Mouse (Mus musculus) midbrain, embryonic 13.5 days (tissue): ENCODE measurements around the gene Srek1. TPM values are rescaled to one million over a fixed set of nuclear protein-coding genes. Genes with fewer than 3 reads are reported as not detected.

Experiments
- ATAC-seq: fragments of 200-750 bp; cut with Nextera tagmentation; 2 replicates; pipeline ENCODE4 v1.8.0; 2017; ENCODE audit warnings: mild to moderate bottlenecking, moderate TSS enrichment, moderate library complexity
- H3K27ac ChIP-seq: fragments of 300-500 bp; sonication (generic); 2 replicates; pipeline ENCODE4 v1.5.1; 2015; ENCODE audit warnings: inconsistent platforms, mild to moderate bottlenecking, moderate library complexity
- H3K27me3 ChIP-seq: fragments of 300-500 bp; sonication (generic); 2 replicates; pipeline ENCODE4 v1.6.1; 2015; ENCODE audit warnings: mild to moderate bottlenecking, inconsistent platforms
- H3K36me3 ChIP-seq: fragments of 300-500 bp; sonication (generic); 2 replicates; pipeline ENCODE4 v1.6.1; 2015; ENCODE audit warnings: mild to moderate bottlenecking, inconsistent platforms
- H3K4me1 ChIP-seq: fragments of 300-500 bp; sonication (generic); replicated peaks from 2 replicates; pipeline ENCODE4 v1.6.1; 2015; ENCODE audit warnings: inconsistent platforms
- H3K4me2 ChIP-seq: fragments of 300-500 bp; sonication (generic); replicated peaks from 2 replicates; pipeline ENCODE4 v1.6.1; 2015; ENCODE audit warnings: moderate library complexity, mild to moderate bottlenecking, inconsistent platforms
- H3K4me3 ChIP-seq: fragments of 300-500 bp; sonication (generic); replicated peaks from 2 replicates; pipeline ENCODE4 v1.5.1; 2015; ENCODE audit warnings: mild to moderate bottlenecking, inconsistent platforms
- H3K9ac ChIP-seq: fragments of 300-500 bp; sonication (generic); replicated peaks from 2 replicates; pipeline ENCODE4 v1.6.1; 2015; ENCODE audit warnings: mild to moderate bottlenecking, inconsistent platforms
- H3K9me3 ChIP-seq: fragments of 300-500 bp; sonication (generic); 2 replicates; pipeline ENCODE4 v1.6.1; 2016; ENCODE audit warnings: mild to moderate bottlenecking, inconsistent platforms
- WGBS: fragments of 180-500 bp; shearing (Covaris S2); methylation state at CpG from one replicate; pipeline ENCODE4 v1.1.7; 2015; 5-methylcytosine and 5-hydroxymethylcytosine counted together
- polyA plus RNA-seq: library from polyadenylated mRNA; unstranded; fragments of >200 nt; fragmentation: Nextera tagmentation; extraction: Ambion mirVana; gene quantifications from 2 replicates; pipeline ENCODE4 v1.2.1, GENCODE M21; 2015

The Srek1 gene
- 93.1 and 94.6 TPM in 2 replicates for polyA plus RNA-seq

DNA sequence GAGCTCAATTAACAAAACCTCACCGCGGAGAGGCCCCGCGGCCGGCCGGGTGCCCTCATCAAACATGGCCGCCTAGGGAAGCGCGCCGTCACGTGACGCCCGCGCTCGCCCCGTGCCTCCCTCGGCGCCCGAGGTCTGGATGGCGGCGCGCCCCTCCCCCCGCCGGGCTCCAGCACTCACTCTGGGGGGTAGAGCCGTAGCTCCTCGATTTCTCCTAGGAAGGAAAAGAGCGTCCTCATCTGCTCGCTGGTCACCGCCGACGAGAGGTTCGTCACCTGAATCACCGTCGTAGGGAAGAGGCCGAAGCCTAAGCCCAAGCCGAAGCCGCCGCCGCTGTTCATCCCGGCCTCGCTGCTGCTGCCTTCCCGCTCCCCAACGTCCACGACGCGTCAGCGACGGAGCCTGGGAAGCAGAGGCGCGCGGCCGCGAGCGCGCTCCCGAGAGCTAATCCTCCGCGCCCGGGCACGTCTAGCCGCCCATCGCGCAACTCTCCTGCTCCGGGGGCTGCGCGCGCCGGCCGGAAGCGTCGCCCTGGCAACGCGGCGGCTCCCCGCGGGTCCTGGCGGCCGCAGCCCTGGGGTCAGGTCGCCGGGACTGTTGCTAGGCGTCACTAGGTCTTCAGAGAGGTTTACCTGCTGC is at the start of gene Srek1:
Gene Srek1, minus strand, starts transcription at position 490 of the 639 bp plus-strand sequence.
- Histone ChIP-seq H3K27me3 (no peaks in the 10 kb centered on the region), H3K9me3 (no peaks in the 10 kb centered on the region), H3K9ac (peak within 1 kb of the TSS; percentile 79), H3K36me3 (peaks cover 5% of the 10 kb centered on the region; the same call in 1 of the 2 replicates), H3K4me2 (peak within 1 kb of the TSS; percentile 68), H3K4me1 (peaks cover 32% of the 10 kb centered on the region), H3K4me3 (peak within 1 kb of the TSS; percentile 67), H3K27ac (peak within 1 kb of the TSS; percentile 97)
- WGBS: under 1% methylated on average over 81 of the region's 81 CpGs
- ATAC-seq: peak; percentile 95

DNA sequence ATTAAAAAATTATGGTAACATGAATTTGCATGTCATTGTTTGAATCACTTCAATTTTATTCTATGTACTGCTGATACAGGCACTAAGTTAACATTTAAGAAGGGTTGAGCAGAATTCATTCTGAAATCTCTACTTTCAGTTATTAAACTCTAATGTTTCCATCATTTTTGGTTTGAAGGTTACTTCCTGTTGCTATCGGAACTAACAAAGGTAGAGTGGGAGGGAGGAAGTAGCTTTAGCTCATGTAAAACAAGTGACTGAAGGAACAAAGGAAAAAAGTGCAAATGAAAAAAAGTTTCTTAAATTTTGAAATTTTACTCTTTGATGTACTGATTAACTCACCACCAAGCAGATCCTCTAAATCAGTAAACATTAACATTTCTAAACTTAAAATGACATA is 47.9 kb upstream of the Srek1 start:
- Histone ChIP-seq H3K4me2 (no peak overlapping the region), H3K4me1 (no peaks in the 10 kb centered on the region)
- 96% methylated on average over 1 of the region's 1 CpGs for WGBS

DNA sequence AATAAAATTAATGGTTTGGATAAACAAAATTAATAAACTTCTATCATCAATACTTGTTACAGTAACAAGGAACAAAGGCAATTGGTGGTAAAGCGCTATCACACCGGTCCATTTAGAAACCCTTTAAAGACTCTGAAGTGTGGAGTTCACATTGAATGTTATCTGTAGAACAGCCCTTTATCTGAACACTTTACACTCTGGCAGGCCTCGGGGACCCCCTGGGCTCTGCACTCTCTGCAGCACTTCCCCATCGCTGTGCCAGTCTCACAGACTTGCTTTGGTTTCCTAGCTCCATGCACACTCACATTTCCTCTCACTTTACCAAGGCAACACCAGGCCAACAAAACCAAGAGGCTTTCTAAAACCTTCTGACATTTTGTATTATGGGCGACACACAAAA is 45.0 kb upstream of the Srek1 start:
- no peak overlapping the region for H3K4me3 ChIP-seq
- ATAC-seq: no peak
- H3K4me2 ChIP-seq: no peak overlapping the region
- H3K27ac ChIP-seq: no peak overlapping the region
- H3K9me3 ChIP-seq: no peaks in the 10 kb centered on the region
- peaks cover 30% of the 10 kb centered on the region for H3K36me3 ChIP-seq
- no peak overlapping the region for H3K9ac ChIP-seq
- WGBS: 84% methylated on average over 5 of the region's 5 CpGs
- H3K27me3 ChIP-seq: no peaks in the 10 kb centered on the region
- H3K4me1 ChIP-seq: no peaks in the 10 kb centered on the region

More for the DNA sequence above, 47.9 kb upstream of the Srek1 start:
- no peaks in the 10 kb centered on the region for H3K27me3 ChIP-seq
- no peaks in the 10 kb centered on the region for H3K9me3 ChIP-seq
- ATAC-seq: no peak
- no peak overlapping the region for H3K27ac ChIP-seq
- H3K36me3 ChIP-seq: peaks cover 25% of the 10 kb centered on the region
- no peak overlapping the region for H3K9ac ChIP-seq
- H3K4me3 ChIP-seq: no peak overlapping the region

GRCm38 (mm10) chr13:103817935-103818334 is 43.5 kb upstream of the Srek1 start:
- no peak for ATAC-seq
- Histone ChIP-seq H3K4me1 (no peaks in the 10 kb centered on the region), H3K27ac (no peak overlapping the region), H3K36me3 (peaks cover 30% of the 10 kb centered on the region), H3K4me2 (no peak overlapping the region), H3K9me3 (no peaks in the 10 kb centered on the region), H3K9ac (no peak overlapping the region), H3K4me3 (no peak overlapping the region), H3K27me3 (no peaks in the 10 kb centered on the region)
- 93% methylated on average over 3 of the region's 3 CpGs for WGBS

- H3K27me3 ChIP-seq: no peaks in the 10 kb centered on the region
- H3K36me3 ChIP-seq: no peaks in the 10 kb centered on the region; the same call in 1 of the 2 replicates
- H3K9me3 ChIP-seq: no peaks in the 10 kb centered on the region
- 88% methylated on average over 5 of the region's 5 CpGs for WGBS
- peaks cover 13% of the 10 kb centered on the region for H3K4me1 ChIP-seq
- H3K4me2 ChIP-seq: no peak overlapping the region
- no peak overlapping the region for H3K9ac ChIP-seq
- no peak for ATAC-seq
- no peak overlapping the region for H3K4me3 ChIP-seq
- no peak overlapping the region for H3K27ac ChIP-seq
Observed at GRCm38 (mm10) chr13:103807464-103807863, 33.1 kb upstream of the Srek1 start.

DNA sequence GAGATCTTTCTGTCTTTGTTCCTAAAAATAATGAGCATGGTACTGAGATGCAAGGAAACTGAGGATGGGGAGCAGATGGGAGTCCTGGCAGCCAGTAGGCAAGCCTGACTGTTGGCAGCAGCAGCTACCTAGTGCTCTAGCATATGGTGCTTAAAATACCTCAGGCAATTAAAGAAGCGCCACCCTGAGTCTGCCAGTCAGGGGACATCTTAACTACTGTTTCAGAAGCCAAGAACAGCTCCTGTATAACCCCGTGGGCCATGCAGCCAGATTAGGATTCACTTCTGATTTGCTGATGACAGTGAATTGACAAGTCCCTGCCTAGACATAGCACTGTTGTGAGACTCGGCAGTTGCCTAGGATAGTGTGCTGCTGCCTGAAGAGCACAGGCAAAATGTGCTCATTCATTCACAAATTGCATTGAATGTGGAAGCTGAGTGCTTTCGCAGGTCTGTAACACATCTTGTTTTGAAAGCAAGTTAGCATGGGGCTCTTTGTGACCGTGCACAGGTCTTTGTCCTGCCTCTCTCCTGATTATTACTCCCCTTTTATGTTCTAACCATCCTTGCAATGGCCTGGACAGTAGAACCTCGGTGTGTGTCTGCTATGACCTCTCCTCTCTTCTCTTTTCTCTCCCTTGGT is 31.9 kb upstream of the Srek1 start:
- Histone ChIP-seq H3K4me1 (peaks cover 13% of the 10 kb centered on the region), H3K4me3 (no peak overlapping the region), H3K9ac (no peak overlapping the region), H3K27me3 (no peaks in the 10 kb centered on the region), H3K36me3 (no peaks in the 10 kb centered on the region; the same call in 1 of the 2 replicates), H3K27ac (peak overlapping the region; percentile 61), H3K9me3 (no peaks in the 10 kb centered on the region), H3K4me2 (no peak overlapping the region)
- ATAC-seq: peak; percentile 89
- 30% methylated on average over 6 of the region's 6 CpGs for WGBS

DNA sequence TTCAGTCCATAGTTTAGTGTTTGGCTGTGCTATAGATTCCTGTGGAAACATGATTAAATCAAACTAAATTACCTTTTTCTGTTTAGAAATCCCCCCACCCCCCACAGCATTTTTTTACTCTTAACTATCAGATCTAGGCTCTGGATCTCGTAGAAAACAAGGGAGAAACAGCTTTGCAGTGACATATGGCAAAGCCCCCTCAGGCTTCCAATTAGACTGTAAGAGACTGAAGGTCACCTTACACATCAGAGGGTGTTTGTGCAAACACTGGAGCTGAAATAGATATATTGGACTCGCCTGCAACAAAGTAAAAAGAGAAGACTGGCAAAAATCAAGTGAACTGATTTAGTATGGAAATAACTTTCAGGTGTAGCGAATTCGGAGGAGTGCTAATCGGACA is 29.3 kb upstream of the Srek1 start:
- peaks cover 13% of the 10 kb centered on the region for H3K4me1 ChIP-seq
- H3K4me3 ChIP-seq: no peak overlapping the region
- ATAC-seq: no peak
- no peak overlapping the region for H3K27ac ChIP-seq
- no peaks in the 10 kb centered on the region for H3K9me3 ChIP-seq
- no peaks in the 10 kb centered on the region; the same call in 1 of the 2 replicates for H3K36me3 ChIP-seq
- no peak overlapping the region for H3K9ac ChIP-seq
- no peaks in the 10 kb centered on the region for H3K27me3 ChIP-seq
- WGBS: 79% methylated on average over 5 of the region's 5 CpGs
- H3K4me2 ChIP-seq: no peak overlapping the region

DNA sequence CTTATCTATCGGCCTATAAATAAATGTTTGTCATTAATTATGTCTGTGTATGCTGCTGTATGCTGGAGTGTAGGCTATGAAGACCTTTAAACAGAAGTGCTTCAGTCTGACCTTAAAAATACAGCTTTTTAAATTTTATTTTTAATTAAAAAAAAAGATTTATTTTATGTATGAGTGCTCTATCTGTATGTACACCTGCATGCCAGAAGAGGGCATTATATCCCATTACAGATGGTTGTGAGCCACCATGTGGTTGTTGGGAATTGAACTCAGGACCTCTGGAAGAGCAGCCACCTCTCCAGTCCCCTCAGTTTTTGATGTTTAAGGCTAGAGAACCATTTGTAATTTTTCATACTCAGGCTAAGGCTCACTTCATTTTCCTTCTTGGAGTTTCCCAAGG is 26.6 kb upstream of the Srek1 start:
- Histone ChIP-seq H3K9me3 (no peaks in the 10 kb centered on the region), H3K4me2 (no peak overlapping the region), H3K4me3 (no peak overlapping the region), H3K4me1 (no peaks in the 10 kb centered on the region), H3K9ac (no peak overlapping the region), H3K27ac (no peak overlapping the region), H3K27me3 (no peaks in the 10 kb centered on the region), H3K36me3 (no peaks in the 10 kb centered on the region)
- ATAC-seq: no peak
- 98% methylated on average over 1 of the region's 1 CpGs for WGBS

DNA sequence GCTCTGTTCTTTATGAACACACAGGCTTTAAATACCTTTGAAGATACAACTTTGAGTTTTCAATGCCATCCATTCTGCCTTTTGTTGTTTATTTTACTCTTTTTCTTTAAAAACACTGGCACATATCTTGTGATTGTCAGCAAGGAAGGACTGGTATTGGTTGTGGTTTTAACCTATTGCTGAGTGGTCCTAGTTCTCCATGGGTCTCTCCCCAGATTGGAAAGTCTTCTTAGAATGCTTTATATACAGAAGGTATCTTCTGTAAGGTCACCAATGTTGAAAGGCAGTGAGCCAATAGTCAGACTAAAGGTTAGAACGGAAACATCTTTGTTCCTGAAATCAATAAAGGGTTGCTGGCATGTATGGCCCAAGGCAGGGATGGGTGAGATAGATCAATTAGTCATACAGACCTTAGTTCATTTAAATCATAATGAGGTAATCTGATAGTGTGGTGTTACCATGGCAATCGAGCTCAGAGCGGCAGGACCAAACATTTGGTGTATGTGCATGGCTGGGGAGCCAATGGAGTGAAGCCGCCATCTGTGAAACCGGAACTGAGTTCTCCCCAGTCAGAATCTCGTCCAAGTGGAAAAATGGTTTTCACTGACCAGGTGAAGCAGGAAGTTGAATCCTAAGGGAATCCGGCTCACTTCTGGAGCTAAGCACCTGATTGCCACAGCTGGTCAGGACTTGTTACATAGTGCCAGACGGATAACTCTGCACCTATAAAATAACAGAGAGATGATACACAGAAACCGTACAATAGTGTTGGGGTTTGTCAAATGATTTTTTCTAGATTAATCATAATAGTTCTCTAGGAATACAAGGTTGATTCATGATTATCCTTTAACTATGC is 20.5 kb upstream of the Srek1 start:
- no peak overlapping the region for H3K27ac ChIP-seq
- peak; percentile 89 for ATAC-seq
- H3K4me2 ChIP-seq: no peak overlapping the region
- no peaks in the 10 kb centered on the region for H3K36me3 ChIP-seq
- no peak overlapping the region for H3K9ac ChIP-seq
- H3K4me3 ChIP-seq: no peak overlapping the region
- H3K4me1 ChIP-seq: peaks cover 5% of the 10 kb centered on the region; the same call in 1 of the 2 replicates
- H3K27me3 ChIP-seq: no peaks in the 10 kb centered on the region
- 47% methylated on average over 9 of the region's 9 CpGs for WGBS
- H3K9me3 ChIP-seq: no peaks in the 10 kb centered on the region

DNA sequence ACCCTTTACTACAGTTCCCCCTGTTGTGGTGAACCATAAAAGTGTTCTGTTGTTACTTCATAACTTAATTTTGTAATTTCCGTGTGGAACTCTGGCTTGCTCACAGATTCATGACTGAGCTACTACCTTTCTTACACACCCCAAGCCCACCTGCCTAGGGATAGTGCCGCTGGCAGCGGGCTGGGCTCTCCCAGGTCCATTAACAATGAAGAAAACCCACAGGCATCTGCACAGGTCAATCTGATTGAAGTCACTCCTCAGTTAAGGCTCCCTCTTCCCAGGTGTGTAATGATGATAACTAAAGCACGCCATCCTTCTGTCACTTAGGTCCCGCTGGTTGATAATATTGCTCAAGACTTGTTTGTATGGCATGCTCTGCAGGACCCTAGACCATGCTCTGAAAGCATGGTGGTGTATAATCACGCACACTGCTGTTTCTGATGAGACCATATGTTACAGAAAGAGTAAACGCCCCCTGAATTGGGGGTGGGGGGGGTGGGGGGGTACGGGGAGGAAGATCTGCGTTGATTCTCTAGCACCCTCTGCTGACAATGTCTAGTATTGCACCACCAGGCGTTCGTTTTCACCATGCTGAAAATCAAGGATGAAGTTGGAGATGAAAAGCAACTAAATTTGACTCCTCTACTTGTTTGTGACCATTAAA is 5.6 kb upstream of the Srek1 start:
- no peak overlapping the region for H3K4me3 ChIP-seq
- WGBS: 36% methylated on average over 11 of the region's 11 CpGs
- H3K36me3 ChIP-seq: no peaks in the 10 kb centered on the region
- H3K4me1 ChIP-seq: peaks cover 6% of the 10 kb centered on the region
- no peaks in the 10 kb centered on the region for H3K9me3 ChIP-seq
- no peak overlapping the region; the same call in 1 of the 2 replicates for H3K4me2 ChIP-seq
- no peaks in the 10 kb centered on the region for H3K27me3 ChIP-seq
- no peak overlapping the region for H3K27ac ChIP-seq
- ATAC-seq: peak; percentile 64; the same call in 1 of the 2 replicates
- H3K9ac ChIP-seq: no peak overlapping the region

GRCm38 (mm10) chr13:103777126-103777525 is 2.7 kb upstream of the Srek1 start:
- Histone ChIP-seq H3K4me3 (no peak overlapping the region), H3K9ac (no peak overlapping the region), H3K4me2 (no peak overlapping the region), H3K27me3 (no peaks in the 10 kb centered on the region), H3K4me1 (peaks cover 16% of the 10 kb centered on the region), H3K27ac (no peak overlapping the region), H3K36me3 (no peaks in the 10 kb centered on the region), H3K9me3 (no peaks in the 10 kb centered on the region)
- WGBS: 76% methylated on average over 8 of the region's 8 CpGs
- ATAC-seq: no peak
